8 mouse cellular contexts compared by ENCODE assay signal in the genomic region with DNA sequence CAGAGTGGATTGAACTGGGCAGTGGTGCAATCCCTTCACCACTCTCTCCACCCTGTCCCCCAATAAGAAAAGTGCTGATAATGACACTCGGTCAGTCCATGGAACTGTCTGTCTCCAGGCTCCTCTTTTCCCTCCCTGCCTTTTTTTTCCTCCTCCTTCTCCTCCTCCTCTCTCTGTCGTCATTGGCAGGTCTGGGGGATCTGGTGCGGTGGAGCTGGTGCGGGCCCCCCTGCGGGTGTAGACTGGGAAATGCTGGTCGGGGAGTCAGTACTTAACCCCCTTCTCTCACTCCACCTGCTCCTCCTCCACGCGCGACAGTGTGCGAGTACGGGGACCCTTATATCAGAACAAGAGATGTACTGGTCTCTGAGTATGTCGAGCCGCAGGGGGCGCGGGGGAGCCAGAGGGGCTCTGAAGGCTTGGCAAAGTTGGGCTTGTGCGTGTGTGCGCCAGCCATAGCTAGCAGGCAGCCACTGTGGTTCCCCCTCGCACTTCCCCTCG. TPM values are rescaled to one million over a fixed set of nuclear protein-coding genes. Genes with fewer than 3 reads are reported as not detected.
A peak's percentile ranks its signal among the peaks of the same experiment; 100 is the strongest.
DNase-seq lines count a peak whose midpoint lies in the region; ATAC-seq and TF ChIP-seq lines count a peak whose summit lies in the region.

Gene Gm15155, plus strand, starts transcription at position 401 of the 501 bp plus-strand sequence.

- no peaks in the 10 kb centered on the region for H3K36me3 ChIP-seq in lung, embryonic 15.5 days
- H3K36me3 ChIP-seq in embryonic facial prominence, embryonic 12.5 days, result no peaks in the 10 kb centered on the region
- no peaks in the 10 kb centered on the region for H3K36me3 ChIP-seq in intestine, embryonic 15.5 days
- no peaks in the 10 kb centered on the region for H3K36me3 ChIP-seq in liver, postnatal 0 days (replicated peaks; ENCODE audit: insufficient read depth, low read length)
- H3K36me3 ChIP-seq in small intestine, adult 2 months (ENCODE audit: control insufficient read depth, insufficient read depth, low read length), result no peaks in the 10 kb centered on the region

- H3K9me3 ChIP-seq in lung, embryonic 15.5 days, result no peaks in the 10 kb centered on the region
- H3K9me3 ChIP-seq in embryonic facial prominence, embryonic 12.5 days, result no peaks in the 10 kb centered on the region
- H3K9me3 ChIP-seq in intestine, embryonic 15.5 days, result no peaks in the 10 kb centered on the region
- H3K9me3 ChIP-seq in liver, postnatal 0 days (ENCODE audit: low read length), result no peaks in the 10 kb centered on the region

- WGBS in lung, embryonic 15.5 days, result 14% methylated on average over 19 of the region's 19 CpGs
- WGBS in lung, adult 2 months, result 24% methylated on average over 19 of the region's 19 CpGs
- 19% methylated on average over 19 of the region's 19 CpGs for WGBS in embryonic facial prominence, embryonic 12.5 days
- 18% methylated on average over 18 of the region's 19 CpGs for WGBS in intestine, embryonic 15.5 days
- WGBS in liver, postnatal 0 days (ENCODE audit: insufficient replicate concordance), result 14% methylated on average over 19 of the region's 19 CpGs
- 19% methylated on average over 19 of the region's 19 CpGs for WGBS in small intestine, adult 2 months

- peak; percentile 36 for ATAC-seq in lung, embryonic 15.5 days (ENCODE audit: borderline replicate concordance, extremely low read depth, low FRiP score, low TSS enrichment)
- peak; percentile 36 for ATAC-seq in embryonic facial prominence, embryonic 12.5 days (ENCODE audit: insufficient number of reproducible peaks, insufficient read depth, low FRiP score, low TSS enrichment)
- ATAC-seq in intestine, embryonic 15.5 days, result peak; percentile 29; the same call in 1 of the 2 replicates
- no peak for ATAC-seq in liver, postnatal 0 days

- peak within 1 kb of the TSS; percentile 87 for H3K4me2 ChIP-seq in lung, embryonic 15.5 days
- peak within 1 kb of the TSS; percentile 91 for H3K4me2 ChIP-seq in embryonic facial prominence, embryonic 12.5 days (replicated peaks)
- H3K4me2 ChIP-seq in intestine, embryonic 15.5 days (replicated peaks), result peak within 1 kb of the TSS; percentile 83
- peak within 1 kb of the TSS; percentile 58 for H3K4me2 ChIP-seq in liver, postnatal 0 days (ENCODE audit: low read depth, low read length)

- DNase-seq in lung, adult 2 months, result no peak
- DNase-seq in liver, postnatal 0 days, result no peak
- DNase-seq in spleen, postnatal 10 days (ENCODE audit: low spot score in 2 of 2), result no peak
- no peak for DNase-seq in adrenal gland, adult 2 months

- H3K9ac ChIP-seq in lung, embryonic 15.5 days, result no peak within 1 kb of the TSS
- 0 out of 2 replicates have a peak within 1 kb of the TSS, but pooled peaks have one; percentile 27 for H3K9ac ChIP-seq in embryonic facial prominence, embryonic 12.5 days
- H3K9ac ChIP-seq in intestine, embryonic 15.5 days, result 0 out of 2 replicates have a peak within 1 kb of the TSS, but pooled peaks have one; percentile 17
- no peak within 1 kb of the TSS for H3K9ac ChIP-seq in liver, postnatal 0 days (replicated peaks)

- TF ChIP-seq CTCF in lung, adult 2 months (IDR thresholded peaks at IDR 0.05; ENCODE audit: insufficient read depth, low read length), result no peak
- no peak for TF ChIP-seq CTCF in liver, postnatal 0 days (IDR thresholded peaks at IDR 0.05; ENCODE audit: low read depth)
- no peak for TF ChIP-seq CTCF in small intestine, adult 2 months (IDR thresholded peaks at IDR 0.05; ENCODE audit: extremely low read depth, insufficient read length, insufficient replicate concordance, low read depth, low read length)

- H3K27ac ChIP-seq in lung, embryonic 15.5 days, result no peak within 1 kb of the TSS
- H3K27ac ChIP-seq in embryonic facial prominence, embryonic 12.5 days, result no peak within 1 kb of the TSS
- H3K27ac ChIP-seq in intestine, embryonic 15.5 days, result no peak within 1 kb of the TSS
- H3K27ac ChIP-seq in liver, postnatal 0 days (ENCODE audit: low read depth), result no peak within 1 kb of the TSS
- no peak within 1 kb of the TSS for H3K27ac ChIP-seq in small intestine, adult 2 months (ENCODE audit: insufficient read depth, low read depth, low read length)

- no peak for TF ChIP-seq EP300 in liver, postnatal 0 days (IDR thresholded peaks at IDR 0.05; ENCODE audit: low read depth)

- H3K4me1 ChIP-seq in lung, embryonic 15.5 days, result peaks cover 4% of the 10 kb centered on the region; the same call in 1 of the 2 replicates
- H3K4me1 ChIP-seq in lung, adult 2 months (ENCODE audit: control insufficient read depth, insufficient read depth, low read length), result no peaks in the 10 kb centered on the region
- no peaks in the 10 kb centered on the region for H3K4me1 ChIP-seq in embryonic facial prominence, embryonic 12.5 days
- 0 out of 2 replicates have a peak, but pooled peaks cover 4% of the 10 kb centered on the region for H3K4me1 ChIP-seq in intestine, embryonic 15.5 days (replicated peaks)
- no peaks in the 10 kb centered on the region for H3K4me1 ChIP-seq in liver, postnatal 0 days (ENCODE audit: insufficient read depth)
- no peaks in the 10 kb centered on the region for H3K4me1 ChIP-seq in small intestine, adult 2 months (ENCODE audit: control insufficient read depth, insufficient read depth, insufficient read length, low read length)

- peak within 1 kb of the TSS; percentile 43 for H3K4me3 ChIP-seq in lung, embryonic 15.5 days
- H3K4me3 ChIP-seq in lung, adult 2 months (replicated peaks; ENCODE audit: extremely low read depth, low read depth, low read length), result no peak within 1 kb of the TSS
- H3K4me3 ChIP-seq in embryonic facial prominence, embryonic 12.5 days, result peak within 1 kb of the TSS; percentile 47
- peak within 1 kb of the TSS; percentile 42 for H3K4me3 ChIP-seq in intestine, embryonic 15.5 days (replicated peaks)
- H3K4me3 ChIP-seq in liver, postnatal 0 days (ENCODE audit: low read depth, low read length), result peak within 1 kb of the TSS; percentile 24; the same call in 1 of the 2 replicates
- H3K4me3 ChIP-seq in small intestine, adult 2 months (ENCODE audit: low read depth, low read length), result 0 out of 2 replicates have a peak within 1 kb of the TSS, but pooled peaks have one; percentile 13

- TF ChIP-seq POLR2A in lung, adult 2 months (IDR thresholded peaks at IDR 0.05; ENCODE audit: borderline replicate concordance, extremely low read depth, low read depth, low read length), result no peak
- TF ChIP-seq POLR2A in small intestine, adult 2 months (IDR thresholded peaks at IDR 0.05; ENCODE audit: low read depth, low read length), result no peak

- H3K27me3 ChIP-seq in lung, embryonic 15.5 days, result peaks cover 49% of the 10 kb centered on the region
- peaks cover 43% of the 10 kb centered on the region for H3K27me3 ChIP-seq in embryonic facial prominence, embryonic 12.5 days
- peaks cover 30% of the 10 kb centered on the region for H3K27me3 ChIP-seq in intestine, embryonic 15.5 days (replicated peaks)
- H3K27me3 ChIP-seq in liver, postnatal 0 days (ENCODE audit: insufficient read depth, low read length), result peaks cover 26% of the 10 kb centered on the region; the same call in 1 of the 2 replicates
- H3K27me3 ChIP-seq in small intestine, adult 2 months (ENCODE audit: control insufficient read depth, insufficient read depth, low read length), result no peaks in the 10 kb centered on the region; the same call in 1 of the 2 replicates

RNA-seq across cellular contexts. Expression of gene Gm15155, which starts in this region (rescaled TPM):
- polyA plus RNA-seq in lung, embryonic 15.5 days (2015; fragmentation: Nextera tagmentation; extraction: Ambion mirVana), result not detected in 2 replicates
- not detected in 2 replicates for polyA plus RNA-seq in lung, adult 2 months (2012; rRNA removed)
- polyA plus RNA-seq in embryonic facial prominence, embryonic 12.5 days (2016; fragmentation: Nextera tagmentation; extraction: Ambion mirVana), result not detected in 2 replicates
- polyA plus RNA-seq in intestine, embryonic 15.5 days (2015; fragmentation: Nextera tagmentation; extraction: Ambion mirVana), result not detected in 2 replicates
- polyA plus RNA-seq in liver, postnatal 0 days (2015; fragmentation: Nextera tagmentation; extraction: Ambion mirVana), result not detected in 2 replicates
- not detected in 2 replicates for polyA plus RNA-seq in small intestine, adult 2 months (2012; rRNA removed)
- not detected for total RNA-seq in adrenal gland, adult 2 months (2021)
- polyA plus RNA-seq in adrenal gland, adult 2 months (2012; rRNA removed), result not detected in 2 replicates

Comparison
In these comparisons a context has a peak if more than half of its experiments do, and no peak if none do; other contexts are left out.
1. Peak in ATAC-seq, H3K4me3 ChIP-seq and H3K4me2 ChIP-seq in lung, embryonic 15.5 days; RNA of the gene not detected or under 1 TPM.
2. Peak in ATAC-seq, H3K4me3 ChIP-seq, H3K9ac ChIP-seq and H3K4me2 ChIP-seq in embryonic facial prominence, embryonic 12.5 days; RNA of the gene not detected or under 1 TPM.
3. Peak in ATAC-seq, H3K4me3 ChIP-seq, H3K9ac ChIP-seq and H3K4me2 ChIP-seq in intestine, embryonic 15.5 days; RNA of the gene not detected or under 1 TPM.